Mouse (Mus musculus) midbrain, embryonic 12.5 days (tissue): ENCODE measurements at regions not wholly inside any gene's neighbourhood (a gene's known extent, or its start where the extent isn't known, plus 50 kb on each side); places are given as distances from the start of the nearest gene placed in this dataset.
A peak's percentile ranks its signal among the peaks of the same experiment; 100 is the strongest.

Experiments
- ATAC-seq: fragments of 200-750 bp; cut with Nextera tagmentation; 2 replicates; pipeline ENCODE4 v1.8.0; 2017; ENCODE audit warnings: low read depth, moderate TSS enrichment, moderate library complexity; ENCODE audit not compliant: low FRiP score
- H3K27ac ChIP-seq: fragments of 300-500 bp; sonication (generic); replicated peaks from 2 replicates; pipeline ENCODE4 v1.5.1; 2016; ENCODE audit warnings: mild to moderate bottlenecking
- H3K27me3 ChIP-seq: fragments of 300-500 bp; sonication (generic); 2 replicates; pipeline ENCODE4 v1.6.1; 2016; ENCODE audit warnings: mild to moderate bottlenecking
- H3K36me3 ChIP-seq: fragments of 300-500 bp; sonication (generic); 2 replicates; pipeline ENCODE4 v1.6.1; 2016
- H3K4me1 ChIP-seq: fragments of 300-500 bp; sonication (generic); 2 replicates; pipeline ENCODE4 v1.6.1; 2016
- H3K4me2 ChIP-seq: fragments of 300-500 bp; sonication (generic); replicated peaks from 2 replicates; pipeline ENCODE4 v1.6.1; 2016; ENCODE audit warnings: mild to moderate bottlenecking, moderate library complexity
- H3K4me3 ChIP-seq: fragments of 300-500 bp; sonication (generic); 2 replicates; pipeline ENCODE4 v1.5.1; 2016; ENCODE audit warnings: mild to moderate bottlenecking
- H3K9ac ChIP-seq: fragments of 300-500 bp; sonication (generic); replicated peaks from 2 replicates; pipeline ENCODE4 v1.6.1; 2016; ENCODE audit warnings: mild to moderate bottlenecking, moderate library complexity
- H3K9me3 ChIP-seq: fragments of 300-500 bp; sonication (generic); 2 replicates; pipeline ENCODE4 v1.6.1; 2016; ENCODE audit warnings: mild to moderate bottlenecking
- WGBS: fragments of 180-500 bp; shearing (Covaris S2); methylation state at CpG from one replicate; pipeline ENCODE4 v1.1.7; 2016; 5-methylcytosine and 5-hydroxymethylcytosine counted together

DNA sequence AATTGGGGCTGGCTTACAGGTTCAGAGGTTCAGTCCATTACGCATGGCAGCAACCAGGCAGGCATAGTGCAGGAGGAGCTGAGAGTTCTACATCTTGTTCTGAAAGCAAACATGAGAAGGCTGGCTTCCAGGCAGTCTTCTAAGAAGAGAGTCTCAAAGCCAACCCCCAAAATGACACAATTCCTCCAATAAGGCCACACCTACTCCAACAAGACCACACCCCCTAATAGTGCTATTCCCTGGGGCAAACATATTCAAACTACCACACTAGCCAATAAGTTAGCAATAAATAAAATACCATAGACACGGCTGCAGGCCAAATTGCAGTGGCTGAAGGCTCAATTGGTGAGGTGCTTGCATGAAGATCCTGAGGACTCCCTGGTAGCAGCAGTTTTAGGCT lies 72.2 kb upstream of the Gpr12 start:
- Histone ChIP-seq H3K27me3 (peaks cover 5% of the 10 kb centered on the region; the same call in 1 of the 2 replicates), H3K9ac (no peak overlapping the region), H3K9me3 (no peaks in the 10 kb centered on the region), H3K4me3 (no peak overlapping the region), H3K4me2 (no peak overlapping the region), H3K4me1 (peaks cover 7% of the 10 kb centered on the region), H3K36me3 (no peaks in the 10 kb centered on the region), H3K27ac (no peak overlapping the region)
- 90% methylated on average over 2 of the region's 2 CpGs for WGBS
- no peak for ATAC-seq

DNA sequence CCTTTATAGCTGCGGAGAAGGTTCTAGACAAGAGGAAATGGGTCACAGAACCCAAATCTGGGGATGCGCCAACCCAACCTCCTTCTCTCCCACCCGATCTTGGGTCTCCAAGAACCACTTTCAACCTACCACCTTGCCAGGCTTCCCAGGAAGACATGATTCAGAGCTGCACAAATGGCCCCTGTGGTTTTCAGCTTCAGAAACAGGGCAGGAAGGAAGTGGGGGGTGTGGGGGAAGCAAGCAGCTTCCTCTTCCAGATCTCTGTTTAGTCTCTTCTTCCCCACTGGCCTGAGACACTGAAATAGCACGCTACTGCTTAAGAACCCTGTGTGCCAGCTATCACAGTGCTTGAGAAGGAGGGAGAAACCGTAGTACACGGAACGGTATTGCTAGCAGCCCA lies 70.4 kb upstream of the Gpr12 start:
- ATAC-seq = no peak
- Histone ChIP-seq H3K27me3 (peaks cover 5% of the 10 kb centered on the region; the same call in 1 of the 2 replicates), H3K9ac (no peak overlapping the region), H3K4me2 (no peak overlapping the region), H3K9me3 (no peaks in the 10 kb centered on the region), H3K27ac (no peak overlapping the region), H3K36me3 (no peaks in the 10 kb centered on the region), H3K4me1 (peaks cover 7% of the 10 kb centered on the region), H3K4me3 (no peak overlapping the region)
- 75% methylated on average over 7 of the region's 7 CpGs for WGBS

DNA sequence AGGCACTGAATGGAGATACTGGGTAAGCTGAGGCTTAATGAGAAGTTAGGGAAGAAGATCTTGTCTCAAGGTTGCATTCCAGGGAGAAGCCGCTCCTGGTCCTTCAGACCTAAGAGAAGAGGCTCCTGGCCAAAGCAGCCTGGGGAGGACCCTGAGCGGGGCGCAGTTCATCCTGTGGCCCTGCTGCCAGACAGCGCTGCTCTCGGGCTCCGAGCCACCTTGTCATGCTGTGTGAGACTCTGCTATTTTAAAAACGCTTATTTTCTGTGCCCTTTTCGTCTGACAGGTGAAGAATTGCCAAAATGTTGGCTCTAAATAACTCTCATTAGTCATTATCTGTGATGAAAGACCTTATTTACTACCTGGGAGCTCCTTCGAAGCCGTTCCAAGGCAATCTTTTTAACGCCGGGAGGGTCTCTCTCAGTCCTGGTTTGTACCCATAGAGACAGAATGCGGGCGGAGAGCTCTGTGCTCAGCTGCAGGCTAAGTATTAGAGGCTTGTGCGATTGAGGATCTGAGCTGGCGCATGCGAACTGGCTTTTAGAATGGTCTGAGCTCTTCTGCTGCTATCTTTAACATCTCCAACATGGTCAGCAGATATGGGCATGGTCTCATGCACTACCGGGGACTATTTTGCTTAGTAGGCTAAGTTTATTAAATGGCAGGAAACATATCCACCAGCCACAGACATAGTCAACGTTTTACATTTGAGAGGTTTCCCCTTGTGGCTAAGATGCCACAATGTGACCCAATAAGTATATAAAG lies 68.8 kb upstream of the Gpr12 start:
- WGBS = 85% methylated on average over 19 of the region's 19 CpGs

DNA sequence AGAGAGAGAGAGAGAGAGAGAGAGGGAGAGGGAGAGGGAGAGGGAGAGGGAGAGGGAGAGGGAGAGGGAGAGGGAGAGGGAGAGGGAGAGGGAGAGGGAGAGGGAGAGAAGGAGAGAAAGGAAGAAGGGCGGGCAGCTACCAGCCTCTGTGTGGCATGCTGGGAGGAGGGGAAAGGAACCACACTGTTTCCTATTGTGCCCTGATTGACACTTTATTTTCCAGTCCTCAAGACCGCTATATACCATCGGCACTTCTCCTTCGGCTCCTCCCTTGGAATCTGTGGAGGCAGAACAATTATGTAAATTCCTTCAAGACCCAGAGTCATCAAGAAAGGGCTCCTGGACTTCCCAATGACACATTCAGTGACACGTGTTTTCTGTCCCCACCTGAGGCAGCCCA lies 67.8 kb upstream of the Gpr12 start:
- Histone ChIP-seq H3K9me3 (no peaks in the 10 kb centered on the region), H3K4me1 (peaks cover 15% of the 10 kb centered on the region), H3K27ac (no peak overlapping the region), H3K27me3 (peaks cover 5% of the 10 kb centered on the region; the same call in 1 of the 2 replicates), H3K9ac (no peak overlapping the region), H3K4me3 (no peak overlapping the region), H3K36me3 (no peaks in the 10 kb centered on the region), H3K4me2 (no peak overlapping the region)
- 25% methylated on average over 5 of the region's 5 CpGs for WGBS
- no peak for ATAC-seq

More for the DNA sequence above, 68.8 kb upstream of the Gpr12 start:
- Histone ChIP-seq H3K9me3 (no peaks in the 10 kb centered on the region), H3K4me3 (no peak overlapping the region), H3K27ac (no peak overlapping the region), H3K36me3 (no peaks in the 10 kb centered on the region), H3K4me1 (peaks cover 7% of the 10 kb centered on the region), H3K9ac (no peak overlapping the region), H3K4me2 (no peak overlapping the region), H3K27me3 (peaks cover 5% of the 10 kb centered on the region; the same call in 1 of the 2 replicates)
- ATAC-seq = no peak

DNA sequence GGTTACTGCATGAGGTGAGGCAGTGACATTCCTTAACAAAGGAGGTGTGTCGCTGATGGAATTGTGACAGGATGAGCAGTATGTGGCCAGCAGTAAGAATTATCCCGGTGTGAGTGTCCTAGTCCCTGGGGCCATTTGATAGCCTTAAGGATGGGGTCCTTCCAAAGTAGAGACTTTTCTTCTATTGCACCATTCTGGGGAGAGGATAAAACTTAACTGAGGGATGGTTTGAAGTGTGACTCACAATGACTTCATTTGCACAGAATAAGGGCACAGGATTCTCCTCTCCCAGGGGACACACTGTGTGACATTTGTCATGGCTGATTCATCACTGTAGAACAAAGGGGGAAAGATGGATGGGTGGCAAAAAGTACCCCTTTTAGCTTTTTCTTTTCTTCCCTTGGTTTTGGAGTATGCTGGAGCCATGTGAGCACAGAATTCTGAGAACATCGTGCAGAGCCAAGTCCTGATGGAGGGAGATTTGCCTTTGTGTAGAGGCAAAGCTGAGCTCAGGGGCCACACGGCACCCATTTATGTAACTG lies 63.6 kb upstream of the Gpr12 start:
- Histone ChIP-seq H3K36me3 (no peaks in the 10 kb centered on the region), H3K9ac (no peak overlapping the region), H3K9me3 (no peaks in the 10 kb centered on the region), H3K4me3 (no peak overlapping the region), H3K4me1 (peaks cover 22% of the 10 kb centered on the region), H3K27me3 (no peaks in the 10 kb centered on the region), H3K27ac (no peak overlapping the region), H3K4me2 (no peak overlapping the region)
- ATAC-seq = no peak
- 68% methylated on average over 4 of the region's 4 CpGs for WGBS

DNA sequence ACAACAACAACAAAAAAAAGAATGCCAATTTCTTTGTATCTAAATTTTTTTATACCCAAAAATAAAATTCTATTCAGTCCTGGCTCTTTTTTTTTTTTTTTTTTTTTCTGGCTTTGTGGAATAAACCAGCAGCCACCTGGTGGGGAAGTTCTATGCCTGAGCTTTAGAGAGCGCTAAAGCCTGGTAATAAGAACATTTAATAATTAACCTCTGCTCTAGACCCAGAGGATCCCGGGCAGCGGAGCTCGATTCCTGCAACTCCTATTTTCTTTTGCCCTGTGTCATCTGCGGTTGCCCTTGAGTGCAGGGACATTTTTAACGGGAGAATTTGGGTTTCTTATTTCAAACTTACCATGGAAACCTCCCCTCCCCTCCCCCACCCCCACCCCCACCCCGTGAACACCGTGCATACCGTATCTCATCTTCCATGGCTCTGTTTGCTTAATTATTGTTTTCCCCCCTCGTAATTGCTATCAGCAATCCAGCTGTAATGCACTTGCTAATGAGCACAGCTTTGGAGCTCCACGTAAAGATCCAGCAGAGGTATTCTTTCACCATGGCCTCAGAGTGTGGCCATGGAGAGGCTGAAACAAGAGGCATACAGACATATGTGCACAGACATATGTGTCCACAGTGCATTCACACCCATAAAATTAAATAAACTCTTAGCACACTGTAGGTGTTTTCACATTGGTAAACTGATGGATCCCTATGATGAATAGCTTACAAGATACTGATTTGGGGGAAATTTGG lies 62.8 kb upstream of the Gpr12 start:
- H3K4me2 ChIP-seq = no peak overlapping the region
- H3K4me1 ChIP-seq = peaks cover 14% of the 10 kb centered on the region
- no peaks in the 10 kb centered on the region for H3K27me3 ChIP-seq
- H3K4me3 ChIP-seq = no peak overlapping the region
- WGBS = 34% methylated on average over 11 of the region's 11 CpGs
- no peaks in the 10 kb centered on the region for H3K9me3 ChIP-seq
- no peaks in the 10 kb centered on the region for H3K36me3 ChIP-seq
- H3K27ac ChIP-seq = no peak overlapping the region
- 0 out of 2 replicates have a peak, but pooled peaks have one; percentile 48 for ATAC-seq
- H3K9ac ChIP-seq = no peak overlapping the region

DNA sequence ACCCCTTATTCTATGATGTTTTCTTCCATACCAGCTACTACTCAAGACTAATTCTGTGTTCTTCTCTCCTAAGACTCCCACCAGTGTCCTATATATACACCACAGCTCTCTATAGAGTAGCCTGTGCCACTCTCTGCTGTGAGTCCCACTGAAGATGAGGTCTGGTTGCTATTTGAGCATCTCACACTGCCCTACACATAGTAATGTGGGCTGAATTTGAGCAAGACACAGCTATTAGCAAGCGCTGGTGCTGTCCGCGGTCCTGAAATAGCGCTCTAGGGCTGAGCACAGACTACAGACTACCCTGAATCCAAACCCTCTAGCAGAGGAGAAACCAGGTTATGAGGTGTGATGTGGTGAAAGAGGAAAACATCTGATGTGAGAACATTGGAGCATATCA lies 59.5 kb upstream of the Gpr12 start:
- Histone ChIP-seq H3K4me3 (no peak overlapping the region), H3K36me3 (no peaks in the 10 kb centered on the region), H3K4me1 (peaks cover 14% of the 10 kb centered on the region; the same call in 1 of the 2 replicates), H3K4me2 (no peak overlapping the region), H3K9me3 (no peaks in the 10 kb centered on the region), H3K27ac (no peak overlapping the region), H3K27me3 (no peaks in the 10 kb centered on the region), H3K9ac (no peak overlapping the region)
- no peak for ATAC-seq
- 5% methylated on average over 4 of the region's 4 CpGs for WGBS

DNA sequence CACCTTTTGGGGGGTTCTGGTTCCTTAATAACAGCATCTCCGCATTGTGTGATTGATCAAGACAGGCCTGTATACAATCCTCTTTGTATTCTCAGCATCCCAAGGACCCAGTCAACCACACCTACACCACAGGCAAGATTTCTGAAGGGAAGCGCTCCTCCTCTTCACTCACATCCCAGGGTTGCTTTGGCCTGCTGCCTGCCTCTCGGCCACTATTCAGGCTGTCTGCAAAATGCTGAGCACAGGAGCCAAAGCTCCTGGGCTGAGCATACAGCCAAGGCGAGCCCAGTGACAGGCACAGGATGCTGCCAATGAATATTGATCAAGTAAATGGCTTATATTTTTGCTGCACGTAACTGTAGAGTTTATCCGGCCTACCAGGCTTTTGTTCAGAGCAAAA lies 56.9 kb upstream of the Gpr12 start:
- no peaks in the 10 kb centered on the region for H3K9me3 ChIP-seq
- ATAC-seq = no peak
- H3K4me1 ChIP-seq = 0 out of 2 replicates have a peak, but pooled peaks cover 2% of the 10 kb centered on the region
- no peak overlapping the region for H3K4me2 ChIP-seq
- no peak overlapping the region for H3K27ac ChIP-seq
- H3K27me3 ChIP-seq = no peaks in the 10 kb centered on the region
- H3K4me3 ChIP-seq = no peak overlapping the region
- WGBS = 79% methylated on average over 6 of the region's 6 CpGs
- H3K36me3 ChIP-seq = no peaks in the 10 kb centered on the region
- no peak overlapping the region for H3K9ac ChIP-seq

DNA sequence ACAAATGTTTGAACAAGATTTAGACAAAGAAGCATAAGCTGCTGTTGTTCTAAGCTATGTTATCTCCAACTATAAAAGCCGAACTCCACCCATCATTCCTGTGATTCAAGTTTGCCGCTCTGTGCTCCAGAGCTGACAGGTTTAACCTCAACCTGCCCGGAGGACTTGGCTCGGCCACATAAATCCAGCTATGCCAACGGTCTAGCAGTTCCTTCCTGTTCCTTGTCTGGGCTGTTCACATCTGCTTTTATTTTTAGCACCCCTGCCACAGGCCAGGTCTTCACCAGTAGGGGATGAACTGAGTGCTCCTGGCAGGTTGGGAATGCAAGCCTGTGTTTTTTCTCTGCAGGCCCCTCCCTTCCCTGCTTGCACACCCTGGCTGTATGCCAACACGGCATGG lies 51.8 kb upstream of the Gpr12 start:
- 87% methylated on average over 6 of the region's 6 CpGs for WGBS
- Histone ChIP-seq H3K9ac (no peak overlapping the region), H3K27ac (no peak overlapping the region)

More for the DNA sequence above, 51.8 kb upstream of the Gpr12 start:
- Histone ChIP-seq H3K27me3 (no peaks in the 10 kb centered on the region), H3K36me3 (no peaks in the 10 kb centered on the region), H3K4me1 (no peaks in the 10 kb centered on the region), H3K4me3 (no peak overlapping the region), H3K4me2 (no peak overlapping the region), H3K9me3 (no peaks in the 10 kb centered on the region)
- ATAC-seq = no peak
